Mouse (Mus musculus): Measurements from ENCODE around the gene Creb3. TPM values are rescaled to one million over a fixed set of nuclear protein-coding genes. Genes with fewer than 3 reads are reported as not detected.

The Creb3 gene
- polyA plus RNA-seq, 1 experiment from 2014 or later = 94.1 TPM

DNA sequence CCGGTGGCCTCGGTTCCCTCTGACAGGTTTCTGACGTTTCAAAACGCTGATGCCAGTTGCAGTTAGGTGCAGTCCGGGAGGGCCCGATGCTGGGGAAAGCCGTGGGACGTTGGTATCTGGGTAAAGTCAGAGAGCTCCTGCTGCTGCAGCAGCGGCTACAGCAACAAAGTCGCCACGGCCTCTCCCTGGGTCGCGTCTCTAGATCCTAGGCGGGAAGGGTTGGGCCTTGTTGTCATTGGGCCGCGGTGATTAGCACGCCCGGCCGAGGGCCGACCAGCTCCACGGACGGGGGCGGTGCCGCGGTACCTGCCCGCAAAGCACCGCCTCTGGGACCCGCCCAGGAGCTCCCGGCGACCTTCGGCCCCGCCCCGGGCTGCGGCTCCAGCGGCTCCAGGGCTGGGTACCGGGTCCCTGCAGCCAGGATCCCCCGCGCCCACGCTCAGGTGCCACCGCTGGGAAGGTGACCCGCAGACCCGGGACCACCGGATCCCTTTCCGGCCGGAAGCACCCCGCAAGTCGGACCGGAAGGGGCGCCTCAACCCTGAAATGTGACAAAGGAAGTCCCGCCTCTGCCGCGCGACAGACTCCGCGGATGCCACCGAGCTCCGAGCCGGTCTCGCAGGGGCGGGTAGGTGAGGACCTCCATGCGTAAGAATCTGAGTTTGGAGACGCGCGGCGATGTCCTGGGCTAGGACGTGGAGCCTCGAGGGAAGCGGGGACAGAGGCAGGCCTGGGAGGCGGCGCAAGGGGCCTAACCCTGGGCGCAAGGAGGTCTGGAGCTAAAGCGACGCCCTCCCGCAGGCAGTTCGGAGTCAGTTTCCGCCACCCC, 16.5 kb downstream of the Creb3 start, which contains the start of the genes Rgp1 and Gba2:
Gene Rgp1 (plus strand): TSS at position 340 of the 829 bp plus-strand sequence.
Gene Gba2 (minus strand): TSS at position 498 of the 829 bp plus-strand sequence.
- peaks cover 41% of the 10 kb centered on the region for H3K4me1 ChIP-seq (ENCODE audit: control insufficient read depth, insufficient read depth, low read depth, low read length)
- peaks cover 24% of the 10 kb centered on the region for H3K36me3 ChIP-seq (ENCODE audit: control insufficient read depth, insufficient read depth, low read length)
- H3K9ac ChIP-seq (ENCODE audit: low read depth, low read length) = peak within 1 kb of the TSS; percentile 97
- ATAC-seq = peak; percentile 92
- WGBS = under 1% methylated on average over 75 of the region's 76 CpGs
- H3K4me2 ChIP-seq (ENCODE audit: low read length) = peak within 1 kb of the TSS; percentile 85
- H3K9me3 ChIP-seq (ENCODE audit: control insufficient read depth, low read length) = no peaks in the 10 kb centered on the region
- no peaks in the 10 kb centered on the region for H3K27me3 ChIP-seq (replicated peaks; ENCODE audit: control insufficient read depth, insufficient read depth, low read length)
- peak within 1 kb of the TSS; percentile 86 for H3K27ac ChIP-seq (ENCODE audit: low read depth, low read length)
- peak within 1 kb of the TSS; percentile 94 for H3K4me3 ChIP-seq (ENCODE audit: low read length)

DNA sequence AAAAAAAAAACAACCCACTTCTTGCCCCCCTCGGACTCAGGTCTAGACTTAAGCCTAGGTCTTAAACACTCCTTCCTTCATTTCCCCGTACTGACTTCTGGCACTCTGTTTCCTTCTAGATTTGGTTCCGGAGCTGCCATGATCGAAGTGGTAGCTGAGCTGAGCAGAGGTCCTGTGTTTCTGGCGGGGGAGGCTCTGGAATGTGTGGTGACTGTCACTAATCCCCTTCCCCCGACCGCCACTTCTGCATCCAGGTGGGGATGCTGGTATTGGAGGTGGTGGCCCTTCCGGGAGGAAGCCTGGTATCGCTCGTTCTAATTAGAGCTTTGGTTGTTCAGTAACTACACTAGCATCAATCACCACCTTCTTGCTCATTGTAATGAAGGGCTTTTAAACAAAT, 17.1 kb downstream of the Creb3 start:
- Histone ChIP-seq H3K4me3 (ENCODE audit: low read length) (peak overlapping the region; percentile 94), H3K36me3 (ENCODE audit: control insufficient read depth, insufficient read depth, low read length) (peaks cover 28% of the 10 kb centered on the region), H3K9ac (ENCODE audit: low read depth, low read length) (peak overlapping the region; percentile 97), H3K4me1 (ENCODE audit: control insufficient read depth, insufficient read depth, low read depth, low read length) (peaks cover 41% of the 10 kb centered on the region), H3K9me3 (ENCODE audit: control insufficient read depth, low read length) (no peaks in the 10 kb centered on the region), H3K27me3 (replicated peaks; ENCODE audit: control insufficient read depth, insufficient read depth, low read length) (no peaks in the 10 kb centered on the region), H3K27ac (ENCODE audit: low read depth, low read length) (peak overlapping the region; percentile 86), H3K4me2 (ENCODE audit: low read length) (peak overlapping the region; percentile 85)
- WGBS = 7% methylated on average over 10 of the region's 10 CpGs
- ATAC-seq = no peak

DNA sequence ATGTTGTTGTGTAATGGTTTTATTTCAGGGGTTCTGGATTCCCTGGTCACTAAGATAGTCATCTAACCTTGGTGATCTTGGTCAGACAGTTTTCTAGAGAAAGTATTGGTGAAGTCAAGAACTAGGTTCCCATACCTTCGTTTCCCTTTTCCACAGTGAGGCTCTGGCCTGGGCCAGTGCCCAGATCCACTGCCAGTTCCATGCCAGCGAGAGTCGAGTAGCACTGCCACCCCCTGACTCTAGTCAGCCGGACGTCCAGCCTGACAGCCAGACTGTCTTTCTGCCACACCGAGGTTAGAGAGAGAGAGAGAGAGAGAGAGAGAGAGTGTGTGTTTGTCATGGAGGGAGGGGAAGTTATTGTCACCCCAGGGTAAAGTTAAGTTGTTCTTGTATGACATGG, 17.6 kb downstream of the Creb3 start:
- peak overlapping the region; percentile 97; the same call in 1 of the 2 replicates for H3K9ac ChIP-seq (ENCODE audit: low read depth, low read length)
- H3K4me2 ChIP-seq (ENCODE audit: low read length) = peak overlapping the region; percentile 85
- H3K9me3 ChIP-seq (ENCODE audit: control insufficient read depth, low read length) = no peaks in the 10 kb centered on the region
- no peak overlapping the region for H3K27ac ChIP-seq (ENCODE audit: low read depth, low read length)
- H3K4me1 ChIP-seq (ENCODE audit: control insufficient read depth, insufficient read depth, low read depth, low read length) = peaks cover 40% of the 10 kb centered on the region
- H3K4me3 ChIP-seq (ENCODE audit: low read length) = peak overlapping the region; percentile 94
- no peak for ATAC-seq
- H3K36me3 ChIP-seq (ENCODE audit: control insufficient read depth, insufficient read depth, low read length) = peaks cover 28% of the 10 kb centered on the region
- H3K27me3 ChIP-seq (replicated peaks; ENCODE audit: control insufficient read depth, insufficient read depth, low read length) = no peaks in the 10 kb centered on the region
- 77% methylated on average over 6 of the region's 6 CpGs for WGBS

DNA sequence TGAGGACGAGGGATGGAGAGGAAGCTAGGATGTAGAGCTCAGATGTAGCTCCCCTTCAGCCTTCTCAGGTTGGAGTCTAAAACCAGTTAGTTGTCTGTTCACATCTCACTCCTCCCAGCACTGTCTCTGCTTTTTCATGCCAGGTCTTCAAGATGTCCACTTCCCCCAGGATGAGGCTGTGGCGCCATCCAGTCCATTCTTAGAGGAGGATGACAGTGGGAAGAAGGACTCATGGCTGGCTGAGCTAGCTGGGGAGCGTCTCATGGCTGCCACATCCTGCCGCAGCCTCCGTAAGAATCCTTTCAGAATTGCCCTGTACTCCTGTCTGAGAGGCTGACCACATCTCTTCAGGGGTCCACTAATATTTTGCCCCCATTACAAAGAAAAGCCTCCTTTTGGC, 18.6 kb downstream of the Creb3 start:
- Histone ChIP-seq H3K4me1 (ENCODE audit: control insufficient read depth, insufficient read depth, low read depth, low read length) (peaks cover 30% of the 10 kb centered on the region), H3K27ac (ENCODE audit: low read depth, low read length) (no peak overlapping the region), H3K9me3 (ENCODE audit: control insufficient read depth, low read length) (no peaks in the 10 kb centered on the region), H3K4me2 (ENCODE audit: low read length) (no peak overlapping the region), H3K4me3 (ENCODE audit: low read length) (no peak overlapping the region), H3K36me3 (ENCODE audit: control insufficient read depth, insufficient read depth, low read length) (peaks cover 28% of the 10 kb centered on the region), H3K27me3 (replicated peaks; ENCODE audit: control insufficient read depth, insufficient read depth, low read length) (no peaks in the 10 kb centered on the region), H3K9ac (ENCODE audit: low read depth, low read length) (no peak overlapping the region)
- WGBS = 94% methylated on average over 5 of the region's 5 CpGs
- ATAC-seq = no peak

DNA sequence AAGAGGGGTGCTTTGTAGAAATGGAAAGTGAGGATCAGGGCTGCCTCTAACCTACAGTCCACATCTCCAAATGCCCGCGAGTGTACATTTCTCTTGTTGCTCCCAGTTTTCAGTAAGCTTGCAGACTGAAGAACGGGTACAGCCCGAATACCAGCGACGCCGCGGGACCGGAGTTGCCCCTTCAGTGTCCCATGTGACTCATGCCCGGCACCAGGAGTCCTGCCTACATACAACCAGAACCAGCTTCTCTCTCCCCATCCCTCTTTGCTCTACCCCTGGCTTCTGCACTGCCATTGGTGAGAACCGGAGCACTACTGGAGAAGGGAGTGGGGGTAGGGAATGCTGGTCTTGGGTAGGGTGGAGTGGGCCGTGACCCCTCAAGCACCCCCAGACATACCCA, 19.2 kb downstream of the Creb3 start:
- Histone ChIP-seq H3K4me2 (ENCODE audit: low read length) (no peak overlapping the region), H3K4me3 (ENCODE audit: low read length) (no peak overlapping the region), H3K4me1 (ENCODE audit: control insufficient read depth, insufficient read depth, low read depth, low read length) (peaks cover 23% of the 10 kb centered on the region), H3K9ac (ENCODE audit: low read depth, low read length) (no peak overlapping the region), H3K36me3 (ENCODE audit: control insufficient read depth, insufficient read depth, low read length) (peaks cover 28% of the 10 kb centered on the region), H3K27me3 (replicated peaks; ENCODE audit: control insufficient read depth, insufficient read depth, low read length) (no peaks in the 10 kb centered on the region), H3K27ac (ENCODE audit: low read depth, low read length) (no peak overlapping the region), H3K9me3 (ENCODE audit: control insufficient read depth, low read length) (no peaks in the 10 kb centered on the region)
- ATAC-seq = no peak
- 97% methylated on average over 12 of the region's 12 CpGs for WGBS

DNA sequence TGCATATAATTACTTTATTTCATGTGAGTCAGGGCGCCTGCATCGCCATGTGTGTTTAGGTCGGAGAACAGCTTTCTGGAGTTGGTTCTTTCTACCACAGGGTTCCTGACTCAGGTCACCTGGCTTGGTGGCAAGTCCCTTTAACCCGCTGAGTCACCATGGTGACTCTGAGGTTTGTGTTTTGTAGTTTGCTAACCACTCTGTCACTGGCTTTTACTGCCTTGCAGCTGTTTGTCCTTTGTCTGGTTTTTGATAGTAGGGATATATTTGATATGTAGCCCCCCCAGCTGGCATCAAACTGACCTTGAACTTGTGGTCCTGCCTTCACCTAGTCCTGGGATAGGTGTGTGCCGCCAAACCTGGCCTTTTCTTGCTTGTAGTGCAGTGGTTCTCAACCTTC, 20.1 kb downstream of the Creb3 start:
- ATAC-seq = no peak
- WGBS = 98% methylated on average over 5 of the region's 5 CpGs
- no peaks in the 10 kb centered on the region for H3K9me3 ChIP-seq (ENCODE audit: control insufficient read depth, low read length)

DNA sequence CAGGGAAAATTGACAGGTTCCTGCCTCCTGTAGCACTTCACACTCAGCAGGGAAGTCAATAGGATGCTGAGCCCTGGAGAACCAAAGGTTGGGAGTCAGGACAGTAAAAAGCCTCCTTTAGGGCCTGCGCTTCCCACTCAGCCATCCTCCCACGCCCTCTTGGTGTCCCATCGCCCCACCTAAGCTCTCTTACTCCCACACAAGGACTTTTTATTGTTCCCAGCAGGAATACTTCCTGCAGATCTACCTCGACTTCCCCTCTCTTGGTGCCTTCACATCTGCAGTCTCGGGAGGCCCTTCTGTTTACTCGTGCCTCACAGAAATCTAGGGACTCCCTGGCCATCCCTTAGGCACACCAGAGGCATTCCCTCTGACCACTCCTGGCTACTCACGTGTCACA, 21.3 kb downstream of the Creb3 start:
- no peak overlapping the region for H3K4me2 ChIP-seq (ENCODE audit: low read length)
- H3K36me3 ChIP-seq (ENCODE audit: control insufficient read depth, insufficient read depth, low read length) = peaks cover 28% of the 10 kb centered on the region
- ATAC-seq = no peak
- H3K4me3 ChIP-seq (ENCODE audit: low read length) = no peak overlapping the region
- H3K9me3 ChIP-seq (ENCODE audit: control insufficient read depth, low read length) = no peaks in the 10 kb centered on the region
- H3K27ac ChIP-seq (ENCODE audit: low read depth, low read length) = no peak overlapping the region
- H3K9ac ChIP-seq (ENCODE audit: low read depth, low read length) = no peak overlapping the region
- WGBS = 69% methylated on average over 7 of the region's 7 CpGs
- H3K27me3 ChIP-seq (replicated peaks; ENCODE audit: control insufficient read depth, insufficient read depth, low read length) = no peaks in the 10 kb centered on the region
- H3K4me1 ChIP-seq (ENCODE audit: control insufficient read depth, insufficient read depth, low read depth, low read length) = peaks cover 9% of the 10 kb centered on the region

More for the DNA sequence above, 20.1 kb downstream of the Creb3 start:
- Histone ChIP-seq H3K9ac (ENCODE audit: low read depth, low read length) (no peak overlapping the region), H3K27me3 (replicated peaks; ENCODE audit: control insufficient read depth, insufficient read depth, low read length) (no peaks in the 10 kb centered on the region), H3K27ac (ENCODE audit: low read depth, low read length) (no peak overlapping the region), H3K4me3 (ENCODE audit: low read length) (no peak overlapping the region), H3K4me2 (ENCODE audit: low read length) (no peak overlapping the region), H3K36me3 (ENCODE audit: control insufficient read depth, insufficient read depth, low read length) (peaks cover 28% of the 10 kb centered on the region), H3K4me1 (ENCODE audit: control insufficient read depth, insufficient read depth, low read depth, low read length) (peaks cover 15% of the 10 kb centered on the region)

DNA sequence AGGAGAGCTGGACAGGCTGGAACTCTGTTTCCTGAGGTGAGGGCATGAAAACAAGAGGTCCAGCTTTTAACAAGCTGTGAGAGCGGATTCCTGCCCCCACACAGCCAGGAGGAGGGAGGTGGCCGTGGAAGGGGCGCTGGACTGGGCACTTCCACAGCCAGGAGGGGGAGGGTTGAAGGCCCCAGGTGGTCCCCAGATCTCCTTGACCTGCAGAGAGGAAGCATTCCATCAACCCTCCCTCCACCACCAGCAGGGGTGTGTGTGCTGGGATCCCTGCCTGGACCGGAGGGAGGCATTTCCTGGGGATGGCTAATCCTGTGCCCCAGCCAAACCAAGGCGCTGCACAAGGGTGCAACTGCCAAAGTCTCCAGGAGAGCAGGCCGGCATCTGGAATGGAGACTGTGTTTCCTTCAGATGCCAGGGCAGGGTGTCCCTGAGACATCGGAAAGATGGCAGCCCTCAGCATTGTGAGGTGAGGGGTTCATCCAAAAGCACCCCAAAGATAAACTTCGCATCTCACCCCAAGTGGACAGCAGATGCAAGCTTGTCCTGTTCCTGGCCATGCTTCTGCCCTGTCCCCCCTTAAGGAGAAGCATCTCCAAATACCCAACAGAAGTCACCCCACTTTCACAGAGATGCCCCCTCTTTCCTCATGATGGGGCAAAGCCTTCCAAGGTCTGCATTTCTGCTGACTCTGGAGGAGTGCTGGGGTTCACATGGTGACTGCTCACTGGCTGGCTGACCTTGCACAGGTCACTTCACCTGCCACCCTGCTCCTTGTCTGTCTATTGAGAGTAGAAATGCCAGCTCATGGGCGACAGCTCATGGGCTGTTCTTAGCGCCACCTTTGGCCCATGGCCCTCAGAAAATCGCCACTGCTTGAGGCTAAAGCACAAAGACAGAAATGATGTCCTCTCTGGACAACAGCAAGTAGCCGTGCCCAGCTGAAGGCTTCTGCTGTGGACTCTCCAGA, 22.6 kb downstream of the Creb3 start, which contains the start of gene Msmp:
Gene Msmp (minus strand): TSS at position 51 of the 973 bp plus-strand sequence.
- Histone ChIP-seq H3K27ac (ENCODE audit: low read depth, low read length) (no peak within 1 kb of the TSS), H3K4me1 (ENCODE audit: control insufficient read depth, insufficient read depth, low read depth, low read length) (peaks cover 3% of the 10 kb centered on the region), H3K9me3 (ENCODE audit: control insufficient read depth, low read length) (no peaks in the 10 kb centered on the region), H3K4me3 (ENCODE audit: low read length) (no peak within 1 kb of the TSS), H3K27me3 (replicated peaks; ENCODE audit: control insufficient read depth, insufficient read depth, low read length) (no peaks in the 10 kb centered on the region), H3K36me3 (ENCODE audit: control insufficient read depth, insufficient read depth, low read length) (peaks cover 28% of the 10 kb centered on the region), H3K9ac (ENCODE audit: low read depth, low read length) (no peak within 1 kb of the TSS), H3K4me2 (ENCODE audit: low read length) (no peak within 1 kb of the TSS)
- ATAC-seq = no peak
- WGBS = 73% methylated on average over 12 of the region's 12 CpGs

DNA sequence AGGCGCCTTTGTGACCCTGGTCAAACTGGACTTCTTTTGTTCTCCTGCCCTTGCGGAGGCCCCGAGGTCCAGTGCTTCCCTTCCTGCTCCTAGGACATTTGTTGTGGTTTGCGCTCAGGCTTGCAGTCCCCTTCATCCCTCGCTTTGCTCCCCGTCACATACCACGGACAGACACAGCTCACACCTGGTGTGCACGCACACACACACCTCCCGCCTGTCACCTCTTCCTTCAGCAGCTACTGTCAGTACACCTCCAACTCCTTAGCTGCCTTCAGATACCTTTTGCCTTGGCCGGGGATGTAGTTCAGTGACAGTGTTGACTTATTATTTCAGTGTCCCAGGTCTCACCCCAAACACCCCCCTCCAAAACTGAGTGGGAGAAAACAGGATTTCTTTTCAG, 23.6 kb downstream of the Creb3 start:
- H3K9ac ChIP-seq (ENCODE audit: low read depth, low read length) = no peak overlapping the region
- H3K4me1 ChIP-seq (ENCODE audit: control insufficient read depth, insufficient read depth, low read depth, low read length) = no peaks in the 10 kb centered on the region
- H3K27me3 ChIP-seq (replicated peaks; ENCODE audit: control insufficient read depth, insufficient read depth, low read length) = no peaks in the 10 kb centered on the region
- WGBS = 56% methylated on average over 10 of the region's 10 CpGs
- H3K27ac ChIP-seq (ENCODE audit: low read depth, low read length) = no peak overlapping the region
- H3K9me3 ChIP-seq (ENCODE audit: control insufficient read depth, low read length) = no peaks in the 10 kb centered on the region
- H3K36me3 ChIP-seq (ENCODE audit: control insufficient read depth, insufficient read depth, low read length) = peaks cover 27% of the 10 kb centered on the region
- no peak for ATAC-seq
- no peak overlapping the region for H3K4me3 ChIP-seq (ENCODE audit: low read length)
- H3K4me2 ChIP-seq (ENCODE audit: low read length) = no peak overlapping the region

Measured in hindbrain, embryonic 16.5 days (tissue).